Mouse (Mus musculus) olfactory bulb, adult 2 months (tissue): Measurements from ENCODE around the gene Olfr938. TPM values are rescaled to one million over a fixed set of nuclear protein-coding genes. Genes with fewer than 3 reads are reported as not detected.

Experiments
- H3K27ac ChIP-seq: fragments of 200-500 bp; 2 replicates; pipeline ENCODE4 v1.5.1; 2012; ENCODE audit warnings: low read depth, low read length; ENCODE audit not compliant: insufficient read depth
- H3K4me1 ChIP-seq: fragments of 200-500 bp; 2 replicates; pipeline ENCODE4 v1.6.1; 2012; ENCODE audit warnings: low read length; ENCODE audit not compliant: control insufficient read depth, insufficient read depth
- H3K4me3 ChIP-seq: fragments of 200-500 bp; 2 replicates; pipeline ENCODE4 v1.5.1; 2012; ENCODE audit warnings: mild to moderate bottlenecking, low read depth, low read length, moderate library complexity; ENCODE audit not compliant: insufficient read depth
- CTCF ChIP-seq: fragments of 200-500 bp; IDR thresholded peaks from 2 replicates; pipeline ENCODE4 v1.5.1; 2012; ENCODE audit warnings: low read depth, mild to moderate bottlenecking, low read length, moderate library complexity; ENCODE audit not compliant: insufficient read depth
- POLR2A ChIP-seq: fragments of 200-500 bp; IDR thresholded peaks from 2 replicates; pipeline ENCODE4 v1.6.1; 2012; ENCODE audit warnings: mild to moderate bottlenecking, low read depth, low read length, moderate library complexity; ENCODE audit not compliant: insufficient read depth
- WGBS: fragments of 180-500 bp; shearing (Covaris S2); methylation state at CpG from one replicate; pipeline ENCODE4 v1.1.7; 2018; 5-methylcytosine and 5-hydroxymethylcytosine counted together
- polyA plus RNA-seq: library from polyadenylated mRNA; stranded (reverse); fragments of >200 nt; gene quantifications from 2 replicates; pipeline ENCODE4 v1.2.4, GENCODE M21; 2012; ENCODE audit warnings: low replicate concordance; ENCODE audit not compliant: missing spikeins, insufficient read depth, insufficient read length

The Olfr938 gene
- not detected in 2 replicates for polyA plus RNA-seq

- no peaks in the 10 kb centered on the region for H3K4me1 ChIP-seq
- H3K4me3 ChIP-seq: no peak within 1 kb of the TSS
- no peak within 1 kb of the TSS for H3K27ac ChIP-seq
- 87% methylated on average over 2 of the region's 2 CpGs for WGBS
- TF ChIP-seq POLR2A (no peak), CTCF (no peak)
Measured at GRCm38 (mm10) chr9:39078787-39079186, at the start of gene Olfr938. Olfr938 (minus strand) TSS chr9:39078887.

GRCm38 (mm10) chr9:39127831-39128230 lies 49.1 kb upstream of the Olfr938 start, which contains the start of gene Olfr27:
Olfr27 (plus strand) TSS chr9:39128131.
- Histone ChIP-seq H3K4me1 (no peaks in the 10 kb centered on the region), H3K27ac (no peak within 1 kb of the TSS), H3K4me3 (no peak within 1 kb of the TSS)
- TF ChIP-seq POLR2A: no peak
- no peak for TF ChIP-seq CTCF

- no peaks in the 10 kb centered on the region for H3K4me1 ChIP-seq
- 81% methylated on average over 1 of the region's 1 CpGs for WGBS
Measured at GRCm38 (mm10) chr9:39127326-39127725, 48.6 kb upstream of the Olfr938 start.

GRCm38 (mm10) chr9:39064851-39065250 lies 13.8 kb downstream of the Olfr938 start, which contains the start of gene Olfr937:
Olfr937 (minus strand) TSS chr9:39064951.
- no peak for TF ChIP-seq CTCF
- no peak for TF ChIP-seq POLR2A
- Histone ChIP-seq H3K4me1 (no peaks in the 10 kb centered on the region), H3K4me3 (no peak within 1 kb of the TSS), H3K27ac (no peak within 1 kb of the TSS)
- WGBS: 83% methylated on average over 1 of the region's 1 CpGs

More at GRCm38 (mm10) chr9:39127326-39127725, 48.6 kb upstream of the Olfr938 start:
- Histone ChIP-seq H3K27ac (no peak overlapping the region), H3K4me3 (no peak overlapping the region)
- TF ChIP-seq CTCF (no peak), POLR2A (no peak)

Other genes with a start within 250 kb of the Olfr938 start
- not detected in 2 replicates for gene Olfr924, start 234.4 kb downstream of the Olfr938 start, polyA plus RNA-seq
- gene Olfr26, start 223.8 kb downstream of the Olfr938 start, polyA plus RNA-seq: not detected in 2 replicates
- gene Olfr926, start 201.8 kb downstream of the Olfr938 start, polyA plus RNA-seq: not detected in 2 replicates
- gene Olfr930, start 149.1 kb downstream of the Olfr938 start, polyA plus RNA-seq: not detected in 2 replicates
- gene Olfr933, start 106.6 kb downstream of the Olfr938 start, polyA plus RNA-seq: not detected in 2 replicates
- not detected in 2 replicates for gene Olfr934, start 90.6 kb downstream of the Olfr938 start, polyA plus RNA-seq
- not detected in 2 replicates for gene Olfr935, start 79.2 kb downstream of the Olfr938 start, polyA plus RNA-seq
- gene Olfr146, start 55.5 kb downstream of the Olfr938 start, polyA plus RNA-seq: not detected in 2 replicates
- gene Olfr937, start 13.9 kb downstream of the Olfr938 start, polyA plus RNA-seq: not detected in 2 replicates
- not detected in 2 replicates for gene Olfr27, start 49.2 kb upstream of the Olfr938 start, polyA plus RNA-seq
- not detected in 2 replicates for gene Olfr943, start 87.4 kb upstream of the Olfr938 start, polyA plus RNA-seq
- gene Olfr944, start 123.0 kb upstream of the Olfr938 start, polyA plus RNA-seq: not detected in 2 replicates
- not detected in 2 replicates for gene Olfr1537, start 171.1 kb upstream of the Olfr938 start, polyA plus RNA-seq
- not detected in 2 replicates for gene Olfr945, start 197.9 kb upstream of the Olfr938 start, polyA plus RNA-seq
- gene Olfr948, start 247.2 kb upstream of the Olfr938 start, polyA plus RNA-seq: not detected in 2 replicates